Mouse (Mus musculus): ENCODE data around the gene Ttc25. TPM values are rescaled to one million over a fixed set of nuclear protein-coding genes. Genes with fewer than 3 reads are reported as not detected.

Ttc25 gene
- polyA plus RNA-seq, 1 experiment from 2014 or later: 0.18 TPM

- peaks cover 36% of the 10 kb centered on the region for H3K36me3 ChIP-seq (ENCODE audit: control insufficient read depth, insufficient read depth)
- WGBS: 82% methylated on average over 9 of the region's 9 CpGs
- TF ChIP-seq CTCF (IDR thresholded peaks at IDR 0.05; ENCODE audit: low read depth): no peak
Measured at GRCm38 (mm10) chr11:100603155-100603554, 57.7 kb downstream of the Ttc25 start.

GRCm38 (mm10) chr11:100603813-100604212, 58.4 kb downstream of the Ttc25 start:
- no peak for TF ChIP-seq CTCF (IDR thresholded peaks at IDR 0.05; ENCODE audit: low read depth)
- no peaks in the 10 kb centered on the region for H3K27me3 ChIP-seq (replicated peaks; ENCODE audit: control insufficient read depth, insufficient read depth, low read length)
- no peak overlapping the region for H3K27ac ChIP-seq (ENCODE audit: low read depth, low read length)

More at GRCm38 (mm10) chr11:100603155-100603554, 57.7 kb downstream of the Ttc25 start:
- no peak overlapping the region for H3K4me2 ChIP-seq (replicated peaks; ENCODE audit: low read depth)
- no peak overlapping the region for H3K9ac ChIP-seq (ENCODE audit: low read depth, low read length)
- H3K27me3 ChIP-seq (replicated peaks; ENCODE audit: control insufficient read depth, insufficient read depth, low read length): no peaks in the 10 kb centered on the region
- H3K4me3 ChIP-seq (ENCODE audit: low read depth, low read length): no peak overlapping the region
- ATAC-seq: no peak
- H3K4me1 ChIP-seq (replicated peaks; ENCODE audit: control insufficient read depth, insufficient read depth, low read length): no peaks in the 10 kb centered on the region
- H3K27ac ChIP-seq (ENCODE audit: low read depth, low read length): no peak overlapping the region
- no peaks in the 10 kb centered on the region for H3K9me3 ChIP-seq (ENCODE audit: control insufficient read depth)

GRCm38 (mm10) chr11:100604321-100605005, 59.1 kb downstream of the Ttc25 start:
- no peaks in the 10 kb centered on the region for H3K4me1 ChIP-seq (replicated peaks; ENCODE audit: control insufficient read depth, insufficient read depth, low read length)
- no peaks in the 10 kb centered on the region for H3K9me3 ChIP-seq (ENCODE audit: control insufficient read depth)
- H3K36me3 ChIP-seq (ENCODE audit: control insufficient read depth, insufficient read depth): peaks cover 23% of the 10 kb centered on the region
- ATAC-seq: no peak
- H3K27ac ChIP-seq (ENCODE audit: low read depth, low read length): no peak overlapping the region
- H3K9ac ChIP-seq (ENCODE audit: low read depth, low read length): no peak overlapping the region
- no peaks in the 10 kb centered on the region for H3K27me3 ChIP-seq (replicated peaks; ENCODE audit: control insufficient read depth, insufficient read depth, low read length)
- TF ChIP-seq CTCF (IDR thresholded peaks at IDR 0.05; ENCODE audit: low read depth): no peak
- H3K4me3 ChIP-seq (ENCODE audit: low read depth, low read length): no peak overlapping the region
- no peak overlapping the region for H3K4me2 ChIP-seq (replicated peaks; ENCODE audit: low read depth)
- 78% methylated on average over 4 of the region's 4 CpGs for WGBS

More at GRCm38 (mm10) chr11:100603813-100604212, 58.4 kb downstream of the Ttc25 start:
- no peak overlapping the region for H3K9ac ChIP-seq (ENCODE audit: low read depth, low read length)
- no peaks in the 10 kb centered on the region for H3K9me3 ChIP-seq (ENCODE audit: control insufficient read depth)
- 81% methylated on average over 8 of the region's 8 CpGs for WGBS
- no peak for ATAC-seq
- peaks cover 29% of the 10 kb centered on the region for H3K36me3 ChIP-seq (ENCODE audit: control insufficient read depth, insufficient read depth)
- H3K4me2 ChIP-seq (replicated peaks; ENCODE audit: low read depth): no peak overlapping the region
- H3K4me1 ChIP-seq (replicated peaks; ENCODE audit: control insufficient read depth, insufficient read depth, low read length): no peaks in the 10 kb centered on the region
- H3K4me3 ChIP-seq (ENCODE audit: low read depth, low read length): no peak overlapping the region

- ATAC-seq: no peak
- H3K9ac ChIP-seq (ENCODE audit: low read depth, low read length): no peak overlapping the region
- no peaks in the 10 kb centered on the region for H3K9me3 ChIP-seq (ENCODE audit: control insufficient read depth)
- H3K36me3 ChIP-seq (ENCODE audit: control insufficient read depth, insufficient read depth): peaks cover 13% of the 10 kb centered on the region; the same call in 1 of the 2 replicates
- 88% methylated on average over 10 of the region's 10 CpGs for WGBS
- TF ChIP-seq CTCF (IDR thresholded peaks at IDR 0.05; ENCODE audit: low read depth): no peak
- H3K27me3 ChIP-seq (replicated peaks; ENCODE audit: control insufficient read depth, insufficient read depth, low read length): no peaks in the 10 kb centered on the region
- H3K27ac ChIP-seq (ENCODE audit: low read depth, low read length): no peak overlapping the region
- no peak overlapping the region for H3K4me3 ChIP-seq (ENCODE audit: low read depth, low read length)
- no peaks in the 10 kb centered on the region for H3K4me1 ChIP-seq (replicated peaks; ENCODE audit: control insufficient read depth, insufficient read depth, low read length)
- no peak overlapping the region for H3K4me2 ChIP-seq (replicated peaks; ENCODE audit: low read depth)
Measured at GRCm38 (mm10) chr11:100605451-100605850, 60.0 kb downstream of the Ttc25 start.

GRCm38 (mm10) chr11:100607121-100607520, 61.7 kb downstream of the Ttc25 start:
- Histone ChIP-seq H3K36me3 (ENCODE audit: control insufficient read depth, insufficient read depth) (peaks cover 12% of the 10 kb centered on the region; the same call in 1 of the 2 replicates), H3K9me3 (ENCODE audit: control insufficient read depth) (no peaks in the 10 kb centered on the region), H3K27ac (ENCODE audit: low read depth, low read length) (no peak overlapping the region), H3K4me1 (replicated peaks; ENCODE audit: control insufficient read depth, insufficient read depth, low read length) (no peaks in the 10 kb centered on the region), H3K4me2 (replicated peaks; ENCODE audit: low read depth) (no peak overlapping the region), H3K4me3 (ENCODE audit: low read depth, low read length) (no peak overlapping the region), H3K27me3 (replicated peaks; ENCODE audit: control insufficient read depth, insufficient read depth, low read length) (no peaks in the 10 kb centered on the region), H3K9ac (ENCODE audit: low read depth, low read length) (no peak overlapping the region)
- WGBS: 87% methylated on average over 6 of the region's 6 CpGs
- TF ChIP-seq CTCF (IDR thresholded peaks at IDR 0.05; ENCODE audit: low read depth): no peak
- ATAC-seq: no peak

GRCm38 (mm10) chr11:100608796-100609195, 63.4 kb downstream of the Ttc25 start:
- WGBS: 60% methylated on average over 4 of the region's 4 CpGs
- H3K4me1 ChIP-seq (replicated peaks; ENCODE audit: control insufficient read depth, insufficient read depth, low read length): no peaks in the 10 kb centered on the region
- no peak overlapping the region for H3K9ac ChIP-seq (ENCODE audit: low read depth, low read length)
- no peaks in the 10 kb centered on the region for H3K27me3 ChIP-seq (replicated peaks; ENCODE audit: control insufficient read depth, insufficient read depth, low read length)
- ATAC-seq: no peak
- no peak overlapping the region for H3K27ac ChIP-seq (ENCODE audit: low read depth, low read length)
- H3K36me3 ChIP-seq (ENCODE audit: control insufficient read depth, insufficient read depth): peaks cover 7% of the 10 kb centered on the region; the same call in 1 of the 2 replicates
- H3K4me2 ChIP-seq (replicated peaks; ENCODE audit: low read depth): no peak overlapping the region
- H3K9me3 ChIP-seq (ENCODE audit: control insufficient read depth): no peaks in the 10 kb centered on the region
- H3K4me3 ChIP-seq (ENCODE audit: low read depth, low read length): no peak overlapping the region
- TF ChIP-seq CTCF (IDR thresholded peaks at IDR 0.05; ENCODE audit: low read depth): no peak
